Mouse (Mus musculus) thymus, postnatal 25 days (tissue): ENCODE data around the gene Hells.

Experiments used
- DNase-seq: peaks from one replicate; pipeline ENCODE4 v3.0.0; 2022

Hells gene

GRCm38 (mm10) chr19:38930788-38931565 is at the start of gene Hells:
Gene Hells, plus strand, starts transcription at chr19:38930915.
- DNase-seq, result peak; percentile 91

GRCm38 (mm10) chr19:38901146-38902135 is 29.3 kb upstream of the Hells start:
- DNase-seq, result no peak

DNA sequence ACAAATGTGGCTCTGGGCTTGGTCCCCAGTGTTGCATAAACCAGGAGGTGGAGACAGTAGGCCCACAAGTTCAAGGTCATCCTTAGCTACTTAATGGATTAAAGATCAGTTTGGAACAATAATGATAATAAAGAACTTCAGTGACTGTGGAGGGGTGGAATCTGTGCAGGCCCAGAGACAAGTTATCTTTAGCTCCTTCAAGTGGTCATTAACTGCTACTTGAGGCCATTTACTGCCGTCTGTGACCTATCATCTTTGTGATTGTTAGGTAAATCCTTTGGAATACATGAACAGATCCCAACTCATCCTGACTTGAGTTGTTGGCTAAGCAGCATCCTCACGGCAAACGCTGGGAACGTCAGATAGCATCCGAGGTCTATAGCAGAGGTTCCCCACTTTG is 28.2 kb upstream of the Hells start:
- DNase-seq, result no peak

DNA sequence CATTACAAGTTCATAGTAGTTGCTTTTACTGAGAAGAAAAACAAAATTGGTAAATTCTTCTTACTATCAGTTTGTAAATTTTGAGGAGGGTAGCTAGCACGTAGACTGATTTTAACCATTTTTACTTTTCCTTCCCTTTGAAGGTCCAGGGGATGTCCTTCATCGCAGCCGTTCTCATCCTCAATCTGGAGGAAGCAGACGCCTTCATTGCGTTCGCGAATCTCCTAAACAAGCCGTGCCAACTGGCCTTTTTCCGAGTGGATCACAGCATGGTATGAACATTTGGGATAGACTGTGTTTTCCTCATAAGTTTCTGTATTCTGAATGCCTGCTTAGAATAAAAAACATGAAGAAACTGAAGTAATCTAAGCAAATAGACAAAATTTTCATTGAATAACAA is 16.9 kb upstream of the Hells start:
- DNase-seq, result no peak

DNA sequence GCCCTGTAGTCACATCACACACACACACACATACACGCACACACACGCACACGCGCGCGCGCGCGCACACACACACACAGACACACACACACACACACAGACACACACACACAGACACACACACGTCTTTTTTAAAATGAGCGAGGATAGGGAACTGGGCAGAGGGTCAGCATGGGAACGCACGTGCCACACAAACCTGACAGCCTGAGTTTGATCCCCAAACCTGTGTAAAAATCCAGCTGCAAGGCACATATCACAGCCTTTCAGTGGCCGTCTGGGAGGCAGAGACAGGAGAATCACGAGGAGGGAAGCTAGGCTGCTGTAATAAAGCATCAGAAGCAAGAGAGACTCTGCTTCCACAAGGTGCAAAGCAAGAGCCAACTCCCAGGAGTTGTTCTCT is 15.8 kb upstream of the Hells start:
- no peak for DNase-seq

DNA sequence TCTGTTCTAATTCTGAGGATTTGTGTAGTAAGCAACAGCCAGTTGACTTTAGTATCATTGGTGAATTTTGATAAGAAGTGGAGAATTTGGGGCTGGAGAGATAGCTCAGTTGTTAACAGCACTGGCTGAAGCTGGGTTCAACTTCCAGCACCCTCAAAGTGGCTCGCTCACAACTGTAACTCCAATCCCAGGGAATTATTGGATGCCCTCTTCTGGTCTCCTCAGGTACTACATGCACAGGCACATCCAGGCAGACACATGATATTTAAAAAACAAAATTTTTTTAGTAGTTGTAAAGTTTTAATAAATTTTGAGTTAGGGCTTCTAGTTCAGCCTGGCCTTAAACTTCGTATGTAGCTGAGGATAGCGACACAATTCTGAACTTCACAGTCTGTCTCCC is 15.0 kb upstream of the Hells start:
- DNase-seq, result peak; percentile 26

DNA sequence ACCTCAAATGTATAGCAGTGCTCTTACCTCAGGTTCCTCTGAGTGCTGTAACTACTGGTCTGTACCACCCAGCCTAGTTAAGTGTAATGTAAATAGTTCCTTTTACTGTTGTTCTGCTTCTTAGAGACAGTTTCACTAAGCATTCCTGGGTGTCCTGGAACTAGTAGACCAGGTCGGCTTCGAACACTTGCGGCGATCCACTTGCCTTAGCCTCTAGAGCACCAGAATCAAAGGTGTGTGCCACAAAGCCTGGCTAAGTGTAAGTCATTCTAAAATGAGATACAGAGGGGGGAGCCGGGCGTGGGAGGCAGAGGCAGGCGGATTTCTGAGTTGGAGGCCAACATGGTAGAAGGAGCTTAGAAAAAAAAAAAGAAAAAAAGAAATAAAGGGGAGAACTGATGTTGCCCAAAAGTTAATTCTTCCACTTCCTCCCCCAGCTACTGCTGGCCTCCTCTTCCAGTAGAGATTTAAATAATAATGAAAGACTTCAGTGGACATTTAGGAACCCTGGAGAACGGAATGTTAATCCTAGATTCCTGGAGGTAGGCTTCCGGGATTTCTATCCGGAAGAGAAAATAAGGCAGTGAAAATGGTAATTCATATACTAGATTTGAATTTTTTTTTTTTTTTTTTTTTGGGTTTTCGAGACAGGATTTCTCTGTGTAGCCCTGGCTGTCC is 2.1 kb upstream of the Hells start:
- DNase-seq, result no peak

- no peak for DNase-seq
Measured at GRCm38 (mm10) chr19:38929471-38930251, 1.1 kb upstream of the Hells start.

DNA sequence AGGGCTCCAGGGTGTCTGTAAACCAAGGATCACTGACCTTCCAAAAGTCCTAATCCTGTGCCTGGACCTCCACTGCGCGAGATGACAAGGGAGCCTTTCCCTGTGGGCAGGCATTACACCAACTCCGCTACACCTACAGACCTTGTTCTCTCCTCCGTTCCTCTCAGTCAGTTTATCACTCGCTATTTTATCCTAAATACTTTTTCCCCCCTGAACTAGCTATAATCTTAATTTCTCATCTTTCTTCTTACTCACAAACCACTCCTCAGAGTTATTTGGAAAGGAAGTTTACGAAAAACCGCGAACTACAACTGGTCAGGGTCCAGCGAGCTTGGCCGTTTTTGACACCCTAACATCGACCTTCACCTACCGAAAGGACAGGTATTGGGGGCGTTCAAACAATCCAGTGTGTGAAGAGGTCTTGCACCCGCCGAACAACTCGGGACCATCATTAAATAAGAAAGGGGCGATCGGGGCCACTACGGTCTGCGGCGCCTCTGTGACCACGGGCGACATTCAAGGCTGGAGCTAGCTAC is 395 bp upstream of the Hells start:
- peak; percentile 11 for DNase-seq

DNA sequence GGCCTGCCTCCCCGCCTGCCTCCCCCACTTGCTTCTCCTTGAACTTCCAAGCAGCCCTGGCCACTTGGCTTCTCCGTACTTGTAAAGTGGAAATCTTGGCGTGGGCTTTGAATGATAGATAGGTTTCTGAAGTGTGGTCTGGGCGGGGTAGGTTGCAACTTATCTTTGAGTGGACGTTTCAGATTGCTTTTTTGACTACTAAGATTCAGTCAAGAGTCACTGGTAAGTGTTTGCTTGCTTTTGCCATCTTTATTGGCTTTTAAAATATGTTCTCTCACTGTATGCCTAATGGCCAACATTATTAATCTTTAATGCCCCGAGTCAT is 813 bp downstream of the Hells start:
- DNase-seq, result no peak

- DNase-seq, result no peak
Measured at GRCm38 (mm10) chr19:38944590-38945307, 14.0 kb downstream of the Hells start.

DNA sequence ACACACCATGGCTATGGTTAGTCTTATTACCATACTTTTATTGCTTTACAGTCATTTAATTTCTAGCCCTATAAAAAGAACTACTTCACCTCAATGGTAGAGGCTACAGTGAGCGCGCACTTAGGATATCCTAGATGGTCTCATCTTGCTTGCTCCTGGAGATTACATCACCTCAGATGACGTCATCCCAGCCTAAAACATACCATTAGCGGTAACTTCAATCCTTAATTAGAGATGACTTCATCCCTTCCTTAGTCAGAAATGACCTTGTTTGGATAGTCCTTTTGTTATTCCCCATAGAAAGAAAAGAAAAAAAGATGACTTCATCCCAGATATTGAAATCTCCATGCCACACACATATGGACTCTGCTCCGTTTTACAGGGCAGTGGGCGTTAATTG is 40.0 kb downstream of the Hells start:
- DNase-seq, result no peak

DNA sequence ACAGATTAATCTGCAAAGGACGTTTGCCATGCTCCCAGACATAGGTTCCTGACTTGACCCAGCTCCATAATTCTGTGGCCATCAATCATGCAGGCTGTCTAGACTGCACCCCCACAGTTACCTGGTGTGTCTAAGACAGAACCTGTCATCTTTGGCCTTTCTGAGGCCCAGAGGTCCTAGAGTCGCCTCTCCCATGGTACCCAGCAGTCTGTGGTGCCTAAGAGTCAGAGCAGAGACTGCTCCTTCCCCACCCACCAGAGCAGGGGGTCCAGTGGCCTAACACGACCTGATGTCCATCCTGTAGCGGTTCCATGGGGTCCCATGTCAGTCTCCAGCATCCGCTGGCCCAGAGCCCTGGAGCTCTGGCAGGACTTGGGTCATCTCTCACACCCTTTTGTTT is 41.9 kb downstream of the Hells start:
- DNase-seq, result no peak

DNA sequence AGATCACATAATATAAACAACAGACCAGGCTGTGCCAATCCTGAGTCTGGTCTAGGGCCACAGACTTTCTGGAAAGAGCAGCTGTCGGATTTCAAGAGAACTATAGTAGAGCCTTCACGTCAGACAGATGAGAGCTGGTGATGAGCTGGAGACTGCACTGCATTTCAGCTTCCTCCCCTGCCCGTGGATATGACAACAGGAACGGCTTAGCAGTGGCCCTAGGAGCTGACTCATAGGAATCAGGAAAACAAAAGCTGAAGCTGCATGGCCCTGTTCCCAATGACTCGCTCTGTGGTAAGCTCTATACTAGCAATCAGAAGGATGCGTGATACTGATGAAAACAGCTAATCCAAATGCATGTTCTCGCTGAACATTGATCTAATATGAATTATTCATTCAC is 43.0 kb downstream of the Hells start:
- no peak for DNase-seq

DNA sequence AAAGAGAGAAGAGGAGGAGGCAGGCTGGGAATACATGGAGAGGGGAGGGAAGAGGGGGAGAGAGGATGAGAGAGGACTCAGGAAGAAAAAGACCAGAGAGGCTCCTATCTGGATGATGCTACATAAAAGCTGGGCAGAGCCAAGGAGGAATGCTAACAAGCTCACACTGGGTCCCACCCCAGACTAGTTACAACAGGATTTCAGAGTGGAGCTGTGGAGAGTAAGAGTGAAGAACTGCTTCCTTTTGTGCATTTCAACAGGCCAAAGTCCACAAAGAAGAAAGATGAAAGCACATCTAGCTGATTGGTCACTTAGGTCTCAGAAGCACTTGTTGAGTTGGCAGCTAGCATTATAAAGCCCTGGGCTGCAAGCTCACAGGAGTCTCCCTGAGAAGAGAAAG is 45.6 kb downstream of the Hells start:
- no peak for DNase-seq

GRCm38 (mm10) chr19:38981966-38982365 is 51.3 kb downstream of the Hells start:
- DNase-seq, result peak; percentile 66

DNA sequence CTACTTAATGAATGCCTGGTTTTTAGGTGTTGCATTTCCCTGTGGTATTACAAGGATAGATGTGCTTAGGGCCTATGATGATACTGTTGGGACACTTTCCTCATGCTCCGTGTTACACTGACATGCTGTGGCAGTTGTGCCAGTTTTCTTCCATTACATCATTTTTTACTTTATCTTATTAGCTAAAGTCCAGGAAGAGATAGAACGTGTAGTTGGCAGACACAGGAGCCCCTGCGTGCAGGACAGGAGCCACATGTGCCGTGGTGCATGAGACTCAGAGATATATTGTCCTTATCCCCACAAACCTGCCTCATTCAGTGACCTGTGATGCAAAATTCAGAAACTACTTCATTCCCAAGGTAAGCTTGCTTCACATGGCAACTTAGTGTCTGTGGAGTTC is 67.5 kb downstream of the Hells start:
- no peak for DNase-seq

DNA sequence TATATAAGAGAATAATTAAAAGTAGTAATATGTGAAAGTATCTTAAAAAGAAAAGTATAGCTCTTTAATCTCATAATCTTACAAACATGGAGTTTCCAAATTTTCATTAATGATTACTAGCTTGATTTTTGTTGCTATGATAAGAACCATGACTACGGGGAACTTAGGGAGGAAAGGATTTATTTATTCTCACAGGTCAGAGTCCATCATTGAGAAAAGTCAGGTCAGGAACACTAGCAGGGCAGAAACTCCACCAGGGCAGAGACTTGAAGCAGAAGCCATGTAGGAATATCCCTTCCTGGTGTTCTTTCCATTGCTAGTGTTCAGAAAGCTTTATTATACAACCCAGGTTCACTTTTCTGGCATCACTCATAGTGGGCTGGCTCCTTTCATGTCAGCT is 68.0 kb downstream of the Hells start:
- no peak for DNase-seq

GRCm38 (mm10) chr19:39005132-39005531 is 74.4 kb downstream of the Hells start:
- no peak for DNase-seq

DNA sequence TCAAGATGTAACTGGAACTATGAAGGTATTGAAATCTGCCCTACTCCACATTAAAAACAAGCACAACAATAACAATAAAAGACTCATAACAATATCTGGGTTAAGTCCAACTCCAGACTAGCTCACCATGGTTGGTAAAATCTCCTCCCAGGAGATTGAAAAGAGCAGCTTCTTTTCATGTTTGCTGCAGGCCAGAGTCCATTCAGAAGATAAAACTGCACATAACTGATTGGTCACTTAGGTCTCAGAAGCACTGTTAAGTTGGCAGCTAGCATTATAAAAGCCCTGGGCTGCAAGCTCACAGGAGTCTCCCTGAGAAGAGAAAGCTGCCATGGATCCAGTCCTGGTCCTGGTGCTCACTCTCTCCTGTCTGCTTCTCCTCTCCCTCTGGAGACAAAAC is 76.0 kb downstream of the Hells start, which contains the start of gene Cyp2c55:
TSS of gene Cyp2c55 (plus strand) at position 305 of the 400 bp plus-strand sequence.
- DNase-seq, result no peak
